Mouse (Mus musculus): ENCODE data around the gene 1700129C05Rik. TPM values are rescaled to one million over a fixed set of nuclear protein-coding genes. Genes with fewer than 3 reads are reported as not detected.

The 1700129C05Rik gene
- polyA plus RNA-seq (2014; fragmentation: Illumina TruSeq; extraction: RNeasy Lipid Tissue Mini Kit (QIAGEN cat#74804); ENCODE audit: low read depth, low replicate concordance), result not detected

DNA sequence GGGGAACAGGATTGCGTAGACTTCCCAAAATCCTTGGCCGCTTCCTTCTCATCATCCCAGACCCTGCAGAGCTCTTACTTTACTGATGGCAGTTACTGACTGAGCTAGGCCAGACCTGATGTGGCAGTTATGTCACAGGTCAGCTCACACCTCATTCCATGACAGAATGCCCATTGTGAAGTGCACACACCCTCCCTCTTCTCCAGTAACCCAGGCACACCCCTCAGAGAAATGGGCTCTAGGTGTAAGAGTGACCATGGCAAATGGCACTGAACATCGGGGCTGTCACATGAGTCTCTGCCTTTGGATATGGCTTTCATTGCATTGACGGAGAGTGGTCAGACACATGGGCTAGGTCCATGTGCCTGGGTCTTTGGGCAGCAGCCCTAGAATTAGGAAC is at the start of gene 1700129C05Rik:
Gene 1700129C05Rik, minus strand, starts transcription at position 101 of the 400 bp plus-strand sequence.

GRCm38 (mm10) chr14:59178649-59179048 is 36.0 kb upstream of the 1700129C05Rik start, which contains the start of gene Gm5142:
Gm5142 (minus strand) TSS chr14:59178749.

Other genes starting within 250 kb of the 1700129C05Rik start
- gene Gm5142, start 35.9 kb upstream of the 1700129C05Rik start, polyA plus RNA-seq (2014; fragmentation: Illumina TruSeq; extraction: RNeasy Lipid Tissue Mini Kit (QIAGEN cat#74804); ENCODE audit: low read depth, low replicate concordance), result not detected
- 65.4 TPM for gene Rcbtb1, start 58.3 kb upstream of the 1700129C05Rik start, polyA plus RNA-seq (2014; fragmentation: Illumina TruSeq; extraction: RNeasy Lipid Tissue Mini Kit (QIAGEN cat#74804); ENCODE audit: low read depth, low replicate concordance)
- gene Gm6904, start 117.3 kb upstream of the 1700129C05Rik start, polyA plus RNA-seq (2014; fragmentation: Illumina TruSeq; extraction: RNeasy Lipid Tissue Mini Kit (QIAGEN cat#74804); ENCODE audit: low read depth, low replicate concordance), result not detected
- gene Phf11a, start 154.6 kb upstream of the 1700129C05Rik start, polyA plus RNA-seq (2014; fragmentation: Illumina TruSeq; extraction: RNeasy Lipid Tissue Mini Kit (QIAGEN cat#74804); ENCODE audit: low read depth, low replicate concordance), result 0.76 TPM
- 12.0 TPM for gene Phf11b, start 198.5 kb upstream of the 1700129C05Rik start, polyA plus RNA-seq (2014; fragmentation: Illumina TruSeq; extraction: RNeasy Lipid Tissue Mini Kit (QIAGEN cat#74804); ENCODE audit: low read depth, low replicate concordance)
- 19.5 TPM for gene Phf11d, start 222.6 kb upstream of the 1700129C05Rik start, polyA plus RNA-seq (2014; fragmentation: Illumina TruSeq; extraction: RNeasy Lipid Tissue Mini Kit (QIAGEN cat#74804); ENCODE audit: low read depth, low replicate concordance)

All from adrenal gland, adult 10 weeks (tissue).